Mouse (Mus musculus) brain, embryonic 14.5 days (tissue): ENCODE measurements at regions not wholly inside any gene's neighbourhood (a gene's known extent, or its start where the extent isn't known, plus 50 kb on each side); places are given as distances from the start of the nearest gene placed in this dataset.

ENCODE experiments used
- CTCF ChIP-seq: fragments of 200-500 bp; IDR thresholded peaks from 2 replicates; pipeline ENCODE4 v1.5.1; 2012; ENCODE audit warnings: inconsistent platforms, mild to moderate bottlenecking, moderate library complexity, borderline replicate concordance; ENCODE audit not compliant: insufficient read depth, insufficient read length; ENCODE audit errors: extremely low read depth
- POLR2A ChIP-seq: fragments of 200-500 bp; IDR thresholded peaks from 2 replicates; pipeline ENCODE4 v1.6.1; 2012; ENCODE audit warnings: mild to moderate bottlenecking, inconsistent platforms, borderline replicate concordance; ENCODE audit not compliant: poor library complexity, insufficient read depth, insufficient read length, severe bottlenecking; ENCODE audit errors: extremely low read depth

DNA sequence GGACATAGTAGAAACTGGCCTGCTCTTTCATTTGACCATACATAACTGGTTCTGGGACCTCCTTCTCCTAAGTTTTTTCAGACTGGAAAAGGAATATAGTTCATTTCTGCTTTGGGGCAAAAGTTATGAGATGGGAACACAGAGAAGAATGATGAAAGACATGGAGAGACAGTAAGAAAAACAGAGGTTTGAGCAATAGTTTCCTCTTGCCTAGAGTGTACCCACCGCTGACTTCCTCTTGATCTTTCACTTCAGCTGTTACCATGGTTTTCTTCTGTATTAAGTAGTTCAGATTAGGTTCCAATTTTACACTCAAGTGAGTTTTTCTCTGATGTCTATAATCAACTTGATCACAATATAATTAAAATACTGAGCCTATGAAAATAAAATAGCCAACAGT, 120.7 kb upstream of the Thrb start:
- TF ChIP-seq CTCF: no peak
- no peak for TF ChIP-seq POLR2A
